9 mouse cellular contexts compared by ENCODE assay signal in the genomic region with DNA sequence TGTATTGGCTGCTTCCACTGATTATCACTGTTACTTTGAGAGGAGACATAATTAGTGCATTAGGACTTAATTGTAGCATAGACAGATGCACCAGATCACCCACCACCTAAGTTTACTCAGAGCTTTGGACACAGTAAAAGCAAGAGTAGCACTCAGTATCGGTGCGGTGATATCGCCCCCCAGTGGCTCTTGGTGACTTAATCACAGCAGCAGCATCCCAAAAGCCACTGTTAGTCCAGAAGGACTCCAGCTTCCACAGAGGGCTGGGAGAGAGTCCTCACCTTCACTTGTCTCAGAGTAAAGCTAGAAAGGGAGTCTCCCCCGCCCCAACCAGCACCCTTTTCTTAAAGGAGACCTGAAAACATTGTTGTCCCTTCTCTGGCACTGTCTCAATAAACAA. TPM values are rescaled to one million over a fixed set of nuclear protein-coding genes. Genes with fewer than 3 reads are reported as not detected.
DNase-seq lines count a peak whose midpoint lies in the region; ATAC-seq and TF ChIP-seq lines count a peak whose summit lies in the region.
"Had no signal": no experiment of that assay in that cellular context is flagged by ENCODE, and none has a peak within 500 bp of the region (broad histone marks: within the 10 kb centered on the region; RNA-seq: fewer than 3 reads in every experiment).

No protein-coding gene starts in this region.

- 0 out of 2 replicates have a peak, but pooled peaks have one; percentile 62 for ATAC-seq in kidney, embryonic 15.5 days (replicated peaks; ENCODE audit: low FRiP score)
- no peak for ATAC-seq in liver, postnatal 0 days

- dilution Hi-C loops in CH12.LX (cut with MboI; ENCODE audit: extremely low pct_ligation_motif_present, extremely low pct_unique_long_range_greater_than_20kb, low sequenced_read_pairs), result no loop called here

- H3K4me3 ChIP-seq in CH12.LX (replicated peaks in 1 of 3; ENCODE audit: low read depth in 2 of 3, low read length in 2 of 3, poor library complexity in 1 of 3), result no peak overlapping the region
- H3K4me3 ChIP-seq in kidney, embryonic 15.5 days (replicated peaks), result no peak overlapping the region
- no peak overlapping the region for H3K4me3 ChIP-seq in liver, postnatal 0 days (ENCODE audit: low read depth, low read length)

- H3K9me3 ChIP-seq in CH12.LX (replicated peaks; ENCODE audit: low read length), result no peaks in the 10 kb centered on the region
- H3K9me3 ChIP-seq in kidney, embryonic 15.5 days (replicated peaks), result no peaks in the 10 kb centered on the region
- no peaks in the 10 kb centered on the region for H3K9me3 ChIP-seq in liver, postnatal 0 days (ENCODE audit: low read length)

- peak; percentile 31 to 84; a peak in 2 of 4 replicates for TF ChIP-seq CTCF in CH12.LX (conservative IDR thresholded peaks at IDR 0.05 in 1 of 2, IDR thresholded peaks at IDR 0.05 in 1 of 2; ENCODE audit: low read depth in 2 of 2, low read length in 2 of 2)
- TF ChIP-seq CTCF in liver, postnatal 0 days (IDR thresholded peaks at IDR 0.05; ENCODE audit: low read depth), result peak; percentile 68

- peak; percentile 65 for DNase-seq in CH12.LX (ENCODE audit: extremely low read depth)
- DNase-seq in R1 (ENCODE audit: low read depth, low spot score), result peak; percentile 41
- peak; percentile 81 to 84 for DNase-seq in cerebellum, postnatal 14 days
- DNase-seq in gastrocnemius, adult 18-20 months (ENCODE audit: low spot score), result peak; percentile 62
- peak; percentile 57 for DNase-seq in liver, postnatal 0 days
- DNase-seq in retina, postnatal 7 days (ENCODE audit: low read depth, low spot score), result peak; percentile 25
- DNase-seq in T-cell, adult 2 months (ENCODE audit: low spot score), result no peak

- H3K27me3 ChIP-seq in CH12.LX (replicated peaks), result no peaks in the 10 kb centered on the region
- H3K27me3 ChIP-seq in kidney, embryonic 15.5 days, result no peaks in the 10 kb centered on the region
- H3K27me3 ChIP-seq in liver, postnatal 0 days (ENCODE audit: insufficient read depth, low read length), result no peaks in the 10 kb centered on the region

- no peaks in the 10 kb centered on the region for H3K79me2 ChIP-seq in CH12.LX (replicated peaks; ENCODE audit: control insufficient read depth, extremely low read depth, insufficient read depth, poor library complexity, severe bottlenecking)

- WGBS in kidney, embryonic 15.5 days, result 5% methylated on average over 4 of the region's 4 CpGs
- 4% methylated on average over 4 of the region's 4 CpGs for WGBS in liver, postnatal 0 days (ENCODE audit: insufficient replicate concordance)

- TF ChIP-seq POLR2A in CH12.LX (IDR thresholded peaks at IDR 0.05; ENCODE audit: low read depth, low read length), result no peak

- H3K4me2 ChIP-seq in CH12.LX (ENCODE audit: insufficient read depth, low read depth, poor library complexity, severe bottlenecking), result no peak overlapping the region
- H3K4me2 ChIP-seq in kidney, embryonic 15.5 days, result no peak overlapping the region
- no peak overlapping the region for H3K4me2 ChIP-seq in liver, postnatal 0 days (ENCODE audit: low read depth, low read length)

- no peaks in the 10 kb centered on the region for H3K36me3 ChIP-seq in CH12.LX (replicated peaks in 1 of 2; ENCODE audit: control insufficient read depth in 1 of 2, insufficient read depth in 1 of 2, low read length in 1 of 2)
- no peaks in the 10 kb centered on the region for H3K36me3 ChIP-seq in kidney, embryonic 15.5 days
- no peaks in the 10 kb centered on the region for H3K36me3 ChIP-seq in liver, postnatal 0 days (replicated peaks; ENCODE audit: insufficient read depth, low read length)

- peaks cover 0 to 12% of the 10 kb centered on the region in 2 experiments; a peak in 3 of 4 replicates for H3K4me1 ChIP-seq in CH12.LX (ENCODE audit: control insufficient read depth in 1 of 2, insufficient read depth in 2 of 2)
- H3K4me1 ChIP-seq in kidney, embryonic 15.5 days, result 0 out of 2 replicates have a peak, but pooled peaks cover 3% of the 10 kb centered on the region
- H3K4me1 ChIP-seq in liver, postnatal 0 days (ENCODE audit: insufficient read depth), result no peaks in the 10 kb centered on the region

- TF ChIP-seq EP300 in CH12.LX (IDR thresholded peaks at IDR 0.05; ENCODE audit: low read length), result no peak
- TF ChIP-seq EP300 in liver, postnatal 0 days (IDR thresholded peaks at IDR 0.05; ENCODE audit: low read depth), result no peak

- no peak overlapping the region for H3K27ac ChIP-seq in CH12.LX (ENCODE audit: insufficient read depth, low read depth)
- H3K27ac ChIP-seq in kidney, embryonic 15.5 days, result no peak overlapping the region
- no peak overlapping the region for H3K27ac ChIP-seq in liver, postnatal 0 days (ENCODE audit: low read depth)

- H3K9ac ChIP-seq in CH12.LX (ENCODE audit: insufficient read depth, low read depth), result no peak overlapping the region
- H3K9ac ChIP-seq in kidney, embryonic 15.5 days, result no peak overlapping the region
- H3K9ac ChIP-seq in liver, postnatal 0 days (replicated peaks), result no peak overlapping the region

- in situ Hi-C loops in CH12.LX (cut with MboI; ENCODE audit: low pct_ligation_motif_present, low pct_unique_long_range_greater_than_20kb, low sequenced_read_pairs), result loop anchor here (10.0 kb wide), 2 partner anchors 273 to 713 kb away; no protein-coding TSS in a partner anchor

- peak; percentile 87 for TF ChIP-seq RAD21 in CH12.LX (IDR thresholded peaks at IDR 0.05; ENCODE audit: low read depth, low read length)

TF ChIP-seq in CH12.LX, 34 proteins besides CTCF, POLR2A, EP300 and RAD21:
- TF ChIP-seq TCF12 (IDR thresholded peaks at IDR 0.05; ENCODE audit: low read depth, low read length) (no peak), ZC3H11A (IDR thresholded peaks at IDR 0.05; ENCODE audit: low read depth, low read length) (peak; percentile 9; the same call in 1 of the 2 replicates), USF1 (IDR thresholded peaks at IDR 0.05; ENCODE audit: low read depth, low read length) (no peak), SMC3 (IDR thresholded peaks at IDR 0.05; ENCODE audit: low read depth, low read length) (peak; percentile 79), IRF4 (IDR thresholded peaks at IDR 0.05; ENCODE audit: low read depth, low read length) (peak; percentile 56; the same call in 1 of the 2 replicates)

RNA-seq across cellular contexts. Expression of gene Stmnd1, which starts 15.7 kb away (rescaled TPM):
- not detected in 2 replicates for total RNA-seq in CH12.LX (2012; rRNA removed)
- not detected in 2 replicates for total RNA-seq in CH12.LX (2014; rRNA removed)
- polyA plus RNA-seq in CH12.LX (2012; ENCODE audit: insufficient read length, low read depth), result not detected in 2 replicates
- not detected for total RNA-seq in gastrocnemius, adult 18-20 months (2021)
- polyA plus RNA-seq in kidney, embryonic 15.5 days (2015; fragmentation: Nextera tagmentation; extraction: Ambion mirVana), result 0.18 and 0.19 TPM in 2 replicates
- not detected in 2 replicates for polyA plus RNA-seq in liver, postnatal 0 days (2015; fragmentation: Nextera tagmentation; extraction: Ambion mirVana)
- total RNA-seq: neutrophil, adult 5-6 weeks had no signal
